In genomic region chr7:48881971-48882609, GRCm38 (mm10) we compare ENCODE assay signal across 8 mouse cellular contexts. TPM values are rescaled to one million over a fixed set of nuclear protein-coding genes. Genes with fewer than 3 reads are reported as not detected.
DNase-seq lines count a peak whose midpoint lies in the region; ATAC-seq lines count a peak whose summit lies in the region.

No protein-coding gene starts in this region.

- H3K9ac ChIP-seq in forebrain, embryonic 16.5 days (replicated peaks; ENCODE audit: low read depth, low read length) = peak overlapping the region; percentile 32; the same call in 1 of the 2 replicates
- H3K9ac ChIP-seq in limb, embryonic 15.5 days = peak overlapping the region; percentile 33
- no peak overlapping the region for H3K9ac ChIP-seq in midbrain, embryonic 16.5 days (ENCODE audit: low read depth, low read length)

- H3K4me3 ChIP-seq in forebrain, embryonic 16.5 days (replicated peaks; ENCODE audit: low read length) = peak overlapping the region; percentile 75
- H3K4me3 ChIP-seq in limb, embryonic 15.5 days = peak overlapping the region; percentile 83
- H3K4me3 ChIP-seq in midbrain, embryonic 16.5 days (ENCODE audit: low read depth, low read length) = peak overlapping the region; percentile 70

- H3K9me3 ChIP-seq in forebrain, embryonic 16.5 days (ENCODE audit: control insufficient read depth, low read length) = no peaks in the 10 kb centered on the region
- no peaks in the 10 kb centered on the region for H3K9me3 ChIP-seq in limb, embryonic 15.5 days
- H3K9me3 ChIP-seq in midbrain, embryonic 16.5 days (replicated peaks; ENCODE audit: control insufficient read depth, low read length, poor library complexity, severe bottlenecking) = no peaks in the 10 kb centered on the region

- peaks cover 18% of the 10 kb centered on the region for H3K27me3 ChIP-seq in forebrain, embryonic 16.5 days (replicated peaks; ENCODE audit: control insufficient read depth, insufficient read depth, low read length)
- H3K27me3 ChIP-seq in limb, embryonic 15.5 days = peaks cover 7% of the 10 kb centered on the region; the same call in 1 of the 2 replicates
- H3K27me3 ChIP-seq in midbrain, embryonic 16.5 days (ENCODE audit: control insufficient read depth, insufficient read depth, low read depth, low read length) = peaks cover 26% of the 10 kb centered on the region

- peaks cover 18% of the 10 kb centered on the region for H3K4me1 ChIP-seq in forebrain, embryonic 16.5 days (replicated peaks; ENCODE audit: control insufficient read depth, insufficient read depth, low read length)
- peaks cover 27% of the 10 kb centered on the region for H3K4me1 ChIP-seq in limb, embryonic 15.5 days
- peaks cover 9% of the 10 kb centered on the region for H3K4me1 ChIP-seq in midbrain, embryonic 16.5 days (ENCODE audit: control insufficient read depth, insufficient read depth, low read length)

- H3K27ac ChIP-seq in forebrain, embryonic 16.5 days (ENCODE audit: low read length) = no peak overlapping the region
- peak overlapping the region; percentile 85 for H3K27ac ChIP-seq in limb, embryonic 15.5 days
- no peak overlapping the region for H3K27ac ChIP-seq in midbrain, embryonic 16.5 days (ENCODE audit: low read length)

- peak; percentile 35 to 37 for DNase-seq in B cell, adult 2 months
- DNase-seq in MEL-GATA-1-ER (ENCODE audit: extremely low read depth, low read depth) = peak; percentile 86
- DNase-seq in thymus, postnatal 36 days = peak; percentile 21 to 43
- no peak for DNase-seq in right cerebral cortex, postnatal 4 days

- peak overlapping the region; percentile 85 for H3K4me2 ChIP-seq in forebrain, embryonic 16.5 days (ENCODE audit: low read length)
- peak overlapping the region; percentile 84 for H3K4me2 ChIP-seq in limb, embryonic 15.5 days
- H3K4me2 ChIP-seq in midbrain, embryonic 16.5 days (ENCODE audit: low read length) = peak overlapping the region; percentile 100

- no peaks in the 10 kb centered on the region for H3K36me3 ChIP-seq in forebrain, embryonic 16.5 days (ENCODE audit: control insufficient read depth, insufficient read depth)
- H3K36me3 ChIP-seq in limb, embryonic 15.5 days = 0 out of 2 replicates have a peak, but pooled peaks cover 2% of the 10 kb centered on the region
- no peaks in the 10 kb centered on the region for H3K36me3 ChIP-seq in midbrain, embryonic 16.5 days (ENCODE audit: control insufficient read depth, insufficient read depth, low read length)

- 1% methylated on average over 28 of the region's 28 CpGs for WGBS in forebrain, embryonic 16.5 days
- WGBS in limb, embryonic 15.5 days = 2% methylated on average over 28 of the region's 28 CpGs
- WGBS in midbrain, embryonic 16.5 days = 3% methylated on average over 28 of the region's 28 CpGs

- ATAC-seq in forebrain, embryonic 16.5 days = no peak
- ATAC-seq in limb, embryonic 15.5 days (ENCODE audit: insufficient number of reproducible peaks, low FRiP score, low TSS enrichment, low read depth) = no peak
- ATAC-seq in midbrain, embryonic 16.5 days = no peak
- no peak for ATAC-seq in cerebellum, adult (ENCODE audit: insufficient number of reproducible peaks, low FRiP score, low TSS enrichment)

RNA-seq across cellular contexts. Expression of gene E2f8, which starts 0.7 kb away (rescaled TPM):
- 4.8 and 5.7 TPM in 2 replicates for polyA plus RNA-seq in forebrain, embryonic 16.5 days (2015; fragmentation: Nextera tagmentation; extraction: Ambion mirVana)
- polyA plus RNA-seq in limb, embryonic 15.5 days (2015; fragmentation: Nextera tagmentation; extraction: Ambion mirVana) = 16.4 and 18.6 TPM in 2 replicates
- 1.5 and 1.7 TPM in 2 replicates for polyA plus RNA-seq in midbrain, embryonic 16.5 days (2015; fragmentation: Nextera tagmentation; extraction: Ambion mirVana)

RNA-seq across cellular contexts. Expression of gene Nav2, which starts 26.4 kb away (rescaled TPM):
- 22.0 and 35.2 TPM in 2 replicates for polyA plus RNA-seq in forebrain, embryonic 16.5 days (2015; fragmentation: Nextera tagmentation; extraction: Ambion mirVana)
- 16.2 and 17.3 TPM in 2 replicates for polyA plus RNA-seq in limb, embryonic 15.5 days (2015; fragmentation: Nextera tagmentation; extraction: Ambion mirVana)
- 21.5 and 23.6 TPM in 2 replicates for polyA plus RNA-seq in midbrain, embryonic 16.5 days (2015; fragmentation: Nextera tagmentation; extraction: Ambion mirVana)

RNA-seq across cellular contexts. Expression of gene Csrp3, which starts 34.3 kb away (rescaled TPM):
- polyA plus RNA-seq in forebrain, embryonic 16.5 days (2015; fragmentation: Nextera tagmentation; extraction: Ambion mirVana) = not detected in 2 replicates
- polyA plus RNA-seq in limb, embryonic 15.5 days (2015; fragmentation: Nextera tagmentation; extraction: Ambion mirVana) = 65.6 and 200 TPM in 2 replicates
- 0.25 TPM in 1 of 2 replicates, not detected in the other for polyA plus RNA-seq in midbrain, embryonic 16.5 days (2015; fragmentation: Nextera tagmentation; extraction: Ambion mirVana)

Comparison
In these comparisons a context has a peak if more than half of its experiments do, and no peak if none do; other contexts are left out.
1. RNA of gene Csrp3, which starts 34.3 kb away (polyA plus RNA-seq): 65.6 to 200 TPM in limb, embryonic 15.5 days; not detected in forebrain, embryonic 16.5 days and 0.25 TPM in midbrain, embryonic 16.5 days; every median in the first group is over 10 times any median in the second.
2. Peak in every context shown above with its lines, with median percentiles within 50 percentile points of each other: H3K4me2 ChIP-seq and H3K4me3 ChIP-seq.